Mouse (Mus musculus) liver, postnatal 0 days (tissue): ENCODE results near the gene Tuba1c.

ENCODE experiments used
- CTCF ChIP-seq: sonication (generic); IDR thresholded peaks from 2 replicates; pipeline ENCODE4 v1.5.1; 2016; ENCODE audit warnings: antibody characterized with exemption, low read depth
- EP300 ChIP-seq: IDR thresholded peaks from 2 replicates; pipeline ENCODE4 v1.6.1; 2016; ENCODE audit warnings: antibody characterized with exemption, low read depth, mild to moderate bottlenecking

- no peak for TF ChIP-seq CTCF
- no peak for TF ChIP-seq EP300
These were observed 11.5 kb downstream of the Tuba1c start for GRCm38 (mm10) chr15:99040920-99041856.
